Mouse (Mus musculus): Measurements from ENCODE around the gene Asb16.

Gene Asb16

GRCm38 (mm10) chr11:102268520-102269244 is at the start of gene Asb16:
Gene Asb16, plus strand, starts transcription at chr11:102268743.
- no peak for DNase-seq (ENCODE audit: low spot score in 2 of 2)

DNA sequence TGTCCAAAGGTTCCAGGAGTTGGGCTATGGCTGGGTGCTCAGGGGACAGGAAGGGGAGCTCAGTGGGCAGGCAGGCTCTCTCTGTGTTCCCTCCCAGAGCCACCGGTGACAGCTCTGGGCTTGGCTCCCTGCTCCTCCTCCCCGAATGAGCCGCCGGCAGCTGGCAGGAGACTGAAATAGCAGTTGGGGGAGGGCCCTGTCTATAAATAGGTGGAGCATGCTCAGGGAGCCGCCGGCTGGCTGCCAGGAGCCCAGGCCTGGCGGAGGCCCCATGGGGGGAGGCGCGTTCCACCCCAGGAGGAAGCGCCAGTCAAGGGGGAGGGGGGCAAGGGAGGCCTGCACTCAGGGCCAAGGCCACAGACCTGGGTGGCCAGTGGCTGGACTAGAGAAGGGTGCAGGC is 49.8 kb upstream of the Asb16 start:
- peak; percentile 97 to 98 for DNase-seq (ENCODE audit: low spot score in 2 of 2)

GRCm38 (mm10) chr11:102219247-102219993 is 49.1 kb upstream of the Asb16 start:
- peak in 1 of 2 experiments; percentile 39 for DNase-seq (ENCODE audit: low spot score in 2 of 2)

GRCm38 (mm10) chr11:102219994-102220346 is 48.6 kb upstream of the Asb16 start:
- peak; percentile 83 to 87 for DNase-seq (ENCODE audit: low spot score in 2 of 2)

DNA sequence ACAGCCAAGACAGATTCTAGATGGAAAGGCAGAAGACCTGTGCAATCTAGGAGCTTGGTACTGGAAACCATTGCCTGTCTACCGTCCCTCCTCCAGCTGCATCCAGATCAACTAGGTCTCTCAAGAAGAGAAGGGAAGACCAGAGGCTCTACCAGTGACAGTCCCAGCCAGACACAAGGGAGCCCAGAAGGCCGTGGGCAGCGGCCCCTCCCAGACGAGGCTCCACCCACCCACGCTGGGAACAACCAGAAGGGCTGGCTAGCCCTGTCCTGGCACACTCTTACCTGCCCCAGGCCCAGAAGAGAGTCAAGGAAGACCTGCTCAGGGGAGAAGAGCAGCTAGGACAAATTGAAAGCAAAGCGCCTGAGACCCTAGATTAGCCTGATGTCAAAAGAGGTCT is 48.1 kb upstream of the Asb16 start:
- peak in 1 of 2 experiments; percentile 12 for DNase-seq (ENCODE audit: low spot score in 2 of 2)

- DNase-seq (ENCODE audit: low spot score in 2 of 2): no peak
These were observed 47.1 kb upstream of the Asb16 start for GRCm38 (mm10) chr11:102221243-102221953.

DNA sequence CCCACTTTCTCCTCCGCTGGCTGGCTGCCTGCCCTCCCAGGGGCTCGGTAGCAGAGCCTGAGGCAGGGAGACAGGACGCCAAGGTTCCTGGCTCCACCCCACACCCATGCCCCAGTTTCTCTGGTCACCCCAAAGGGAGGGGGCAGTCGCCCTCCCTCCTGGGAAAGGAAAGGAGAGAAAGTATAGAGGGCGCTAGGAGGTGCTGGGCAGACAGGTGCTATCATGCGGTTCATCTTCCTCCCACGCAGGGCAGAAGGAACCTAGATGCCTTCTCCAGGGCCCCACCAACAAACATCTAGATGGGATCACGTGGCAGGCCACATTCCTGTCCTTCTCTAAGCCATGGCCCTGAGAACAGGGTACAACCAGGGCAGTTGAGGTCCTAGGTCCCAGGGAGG is 46.6 kb upstream of the Asb16 start:
- no peak for DNase-seq (ENCODE audit: low spot score in 2 of 2)

GRCm38 (mm10) chr11:102223166-102223565 is 45.4 kb upstream of the Asb16 start:
- DNase-seq (ENCODE audit: low spot score in 2 of 2): no peak

GRCm38 (mm10) chr11:102224686-102225085 is 43.9 kb upstream of the Asb16 start:
- DNase-seq (ENCODE audit: low spot score in 2 of 2): peak in 1 of 2 experiments; percentile 57

DNA sequence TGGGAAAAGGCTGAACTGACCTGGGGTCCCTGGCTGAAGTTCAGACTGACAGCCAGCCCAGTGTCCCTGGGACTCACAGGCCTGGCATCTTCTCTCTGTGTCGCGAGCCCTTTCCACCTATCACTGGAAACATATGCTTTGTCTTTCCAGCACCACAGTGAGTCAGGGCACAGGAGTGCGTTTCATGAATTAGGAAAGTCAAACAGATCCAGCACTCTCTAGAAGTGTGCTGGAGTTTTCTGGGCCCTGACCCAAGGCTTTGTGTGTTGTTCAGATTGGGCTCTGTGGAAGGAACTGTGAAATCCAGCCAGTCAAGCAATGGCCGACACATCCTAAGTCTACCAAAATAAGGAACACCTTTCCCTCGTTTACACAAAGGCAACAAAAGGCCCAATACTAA is 43.3 kb upstream of the Asb16 start:
- no peak for DNase-seq (ENCODE audit: low spot score in 2 of 2)

DNA sequence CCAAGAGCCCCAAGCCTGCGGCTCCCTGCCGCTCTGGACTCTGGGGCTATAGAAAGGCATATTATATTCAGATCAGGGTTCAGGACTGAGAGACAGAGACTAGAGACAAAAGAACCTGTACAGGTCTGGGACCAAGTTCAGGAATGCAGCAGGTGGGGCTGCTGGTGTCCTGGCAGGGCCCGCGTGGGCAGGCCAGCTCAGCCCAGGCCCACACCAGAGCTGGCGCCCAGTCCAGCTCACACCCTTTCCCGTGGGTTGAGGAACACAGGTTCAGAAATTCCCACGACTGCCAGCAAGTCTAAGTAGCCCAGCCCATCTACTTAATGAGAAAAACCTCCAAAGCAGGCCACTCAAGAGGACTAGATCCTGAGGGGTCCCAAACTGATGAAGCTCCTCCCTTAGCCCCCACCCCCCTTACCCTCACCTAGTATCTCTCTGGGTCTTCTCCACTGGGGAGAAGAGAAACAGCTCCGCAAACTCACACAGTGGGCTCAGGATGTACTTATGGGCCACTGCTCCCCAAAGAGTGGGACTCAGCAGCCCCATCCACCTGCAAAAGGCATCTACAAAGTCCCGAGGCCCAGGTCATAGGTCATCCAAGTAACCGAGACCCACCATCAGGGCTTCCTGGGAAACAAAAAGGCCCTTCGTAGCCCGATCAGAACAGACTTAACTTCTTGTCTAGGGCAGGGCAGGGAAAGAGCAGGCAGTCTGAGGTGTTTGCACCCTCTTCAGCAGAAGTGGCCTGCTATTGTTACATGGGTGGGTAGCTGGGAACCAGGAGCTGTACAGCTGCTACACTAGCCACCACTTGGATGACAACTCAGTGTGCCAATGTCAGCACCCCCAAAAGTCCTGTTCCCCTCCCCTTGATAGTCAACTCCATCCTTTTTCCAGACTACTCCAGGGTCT is 42.2 kb upstream of the Asb16 start:
- no peak for DNase-seq (ENCODE audit: low spot score in 2 of 2)

DNA sequence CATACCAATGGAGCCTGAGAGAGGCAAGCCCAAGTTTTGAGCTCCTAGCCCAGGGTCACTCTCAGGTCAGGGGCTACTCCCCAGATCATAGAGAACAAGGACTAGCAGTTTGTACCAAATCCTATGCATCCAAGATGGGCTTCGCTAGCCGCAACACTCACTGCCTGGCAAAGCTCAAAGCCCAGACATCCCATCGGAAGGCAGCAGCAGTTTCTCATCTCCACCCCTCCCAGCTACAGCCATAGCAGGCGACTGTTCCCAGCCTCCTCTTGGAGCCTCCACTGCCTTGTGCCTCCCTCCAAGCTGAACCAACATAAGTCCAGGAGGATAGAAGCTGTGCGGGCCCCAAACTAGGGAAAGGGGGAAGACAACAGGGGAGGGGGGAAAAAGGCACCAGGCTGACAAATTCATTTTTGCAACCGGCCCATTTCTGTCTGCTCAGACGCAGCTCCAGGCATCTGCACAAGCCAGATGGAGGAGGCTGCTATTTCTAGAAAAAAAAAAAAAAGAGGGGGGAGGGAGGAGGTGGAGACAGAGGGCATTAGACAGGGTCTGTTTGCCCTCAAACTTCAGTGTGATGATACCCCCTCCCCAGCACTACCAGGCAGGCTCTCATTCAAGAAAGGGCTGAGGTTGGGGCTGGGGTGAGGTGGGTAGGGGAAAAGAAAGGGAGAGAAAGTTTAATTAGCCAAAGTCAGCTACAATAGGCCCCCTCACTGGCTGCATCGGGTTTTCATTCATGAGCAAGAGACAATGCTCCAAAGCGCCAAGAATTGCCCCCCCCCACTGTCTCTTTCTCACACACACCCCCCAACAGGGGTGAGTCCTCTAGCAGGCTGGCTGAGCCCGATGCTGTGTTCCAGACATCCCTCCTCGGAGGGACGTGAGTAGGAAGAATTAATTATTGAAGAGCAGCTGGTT is 41.0 kb upstream of the Asb16 start:
- DNase-seq (ENCODE audit: low spot score in 2 of 2): no peak

GRCm38 (mm10) chr11:102228191-102228545 is 40.4 kb upstream of the Asb16 start:
- DNase-seq (ENCODE audit: low spot score in 2 of 2): no peak

DNA sequence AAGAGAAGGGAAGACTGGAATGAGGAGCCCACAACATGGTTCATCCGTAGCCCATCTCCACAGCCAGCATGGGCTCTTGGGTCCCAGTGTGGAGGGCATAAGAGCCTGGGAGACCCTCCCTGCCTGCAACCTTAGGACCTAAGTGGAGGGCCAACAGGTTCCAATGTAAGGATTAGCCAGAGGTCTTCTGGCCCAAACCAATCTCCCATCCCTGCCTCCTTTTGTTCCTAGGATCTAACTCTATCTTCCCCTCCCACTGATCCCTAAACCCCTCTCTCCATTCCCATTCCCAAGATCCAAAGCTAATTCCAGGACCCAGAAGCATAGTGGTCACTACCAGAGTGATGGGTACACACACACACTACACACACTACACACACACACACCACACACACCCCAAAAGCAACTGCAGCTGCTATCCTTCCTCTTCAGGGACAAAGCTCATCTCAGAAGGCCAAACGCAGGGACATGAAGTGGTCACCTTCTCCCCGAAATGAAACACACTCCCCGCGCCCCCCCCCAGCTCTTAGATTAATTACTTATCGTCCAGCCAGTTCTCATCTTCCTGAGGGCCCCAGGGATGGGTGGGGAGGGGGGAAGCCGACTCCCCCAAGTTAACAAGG is 39.8 kb upstream of the Asb16 start:
- DNase-seq (ENCODE audit: low spot score in 2 of 2): no peak

DNA sequence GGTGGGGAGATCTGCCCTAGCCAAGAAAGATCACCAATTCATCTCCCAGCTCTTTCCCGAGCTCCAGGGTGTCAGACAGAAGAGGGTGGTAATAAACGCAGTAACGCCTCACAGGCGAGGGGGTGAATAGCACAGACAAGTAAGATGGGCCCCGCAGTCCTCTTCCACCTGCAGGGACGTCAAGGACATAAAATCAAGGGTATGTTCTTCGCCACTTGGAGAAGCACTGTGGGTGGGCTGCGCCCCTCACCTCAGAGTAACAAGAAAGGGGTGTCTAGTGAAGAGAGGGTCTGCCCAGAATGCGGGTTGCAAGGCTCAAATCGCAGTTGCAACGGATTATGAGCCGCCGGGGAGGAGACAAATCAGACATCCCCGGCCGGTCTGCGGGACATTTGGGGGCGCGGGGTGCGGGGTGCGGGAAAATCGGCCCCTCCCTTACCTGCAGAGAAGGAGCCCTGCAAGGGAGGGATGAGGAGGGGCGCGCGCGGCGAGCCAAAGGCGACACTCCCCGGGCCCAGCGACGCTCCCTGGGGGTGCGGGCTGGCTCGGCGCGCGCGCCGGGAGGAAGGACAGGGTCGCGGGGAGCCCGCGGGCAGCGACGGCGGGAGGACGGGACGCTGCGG is 39.1 kb upstream of the Asb16 start:
- DNase-seq (ENCODE audit: low spot score in 2 of 2): no peak

DNA sequence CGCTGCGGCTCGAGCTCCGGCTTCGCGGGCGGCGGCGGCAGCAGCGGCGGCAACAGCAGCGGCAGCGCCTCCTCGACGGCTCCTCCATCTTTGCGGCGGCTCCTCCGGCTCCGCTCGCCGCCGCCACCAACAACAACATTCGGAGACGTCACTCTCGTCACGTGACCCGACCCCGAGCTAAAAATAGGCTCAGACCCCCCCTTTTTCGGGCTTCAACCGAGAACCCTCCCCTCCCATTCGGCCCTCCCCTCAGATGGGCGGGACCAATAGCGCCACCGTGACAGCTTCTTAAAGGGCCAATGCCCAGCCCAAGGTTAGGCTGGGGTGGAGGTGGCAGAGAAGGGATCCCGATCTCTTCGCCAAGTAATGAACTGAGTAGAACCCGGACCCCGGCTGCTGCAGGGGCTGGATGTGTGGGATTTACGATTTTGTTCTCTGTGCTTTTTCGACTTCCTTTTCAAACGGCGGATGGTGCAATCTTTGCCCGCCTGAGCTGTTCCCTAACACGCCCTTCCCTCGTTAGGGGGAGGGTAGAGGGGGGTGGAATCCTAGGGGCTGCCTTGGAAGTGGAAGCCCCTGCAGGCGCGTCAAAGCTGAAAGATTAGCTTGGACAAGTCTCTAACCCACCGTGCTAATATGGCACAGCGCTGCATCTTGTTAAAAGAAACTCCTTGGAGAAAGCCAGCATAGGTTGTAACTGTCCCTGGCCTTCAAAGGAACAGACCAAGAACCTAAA is 38.4 kb upstream of the Asb16 start, which contains the start of gene Hdac5:
Gene Hdac5 (minus strand): TSS at position 161 of the 736 bp plus-strand sequence.
- DNase-seq (ENCODE audit: low spot score in 2 of 2): peak; percentile 98 to 99

DNA sequence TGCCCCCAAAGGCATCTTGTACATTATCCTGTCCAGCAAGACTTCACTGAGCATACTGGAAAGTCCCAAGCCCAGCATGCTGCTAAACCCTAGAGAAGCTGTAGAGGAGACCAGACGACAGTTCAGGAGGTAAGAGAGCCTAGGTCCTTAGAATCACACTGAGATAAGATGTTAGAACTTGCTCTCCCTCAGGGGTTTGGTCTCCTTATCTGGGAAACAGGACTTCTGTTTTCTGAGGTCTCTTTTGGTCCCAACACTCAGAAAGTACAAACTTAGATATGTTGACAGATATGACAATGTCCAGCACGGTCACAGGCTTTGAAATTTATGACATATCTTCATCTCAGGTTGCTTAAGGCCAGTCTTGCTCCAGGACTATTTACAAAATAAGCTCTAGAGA is 32.5 kb upstream of the Asb16 start:
- no peak for DNase-seq (ENCODE audit: low spot score in 2 of 2)

DNA sequence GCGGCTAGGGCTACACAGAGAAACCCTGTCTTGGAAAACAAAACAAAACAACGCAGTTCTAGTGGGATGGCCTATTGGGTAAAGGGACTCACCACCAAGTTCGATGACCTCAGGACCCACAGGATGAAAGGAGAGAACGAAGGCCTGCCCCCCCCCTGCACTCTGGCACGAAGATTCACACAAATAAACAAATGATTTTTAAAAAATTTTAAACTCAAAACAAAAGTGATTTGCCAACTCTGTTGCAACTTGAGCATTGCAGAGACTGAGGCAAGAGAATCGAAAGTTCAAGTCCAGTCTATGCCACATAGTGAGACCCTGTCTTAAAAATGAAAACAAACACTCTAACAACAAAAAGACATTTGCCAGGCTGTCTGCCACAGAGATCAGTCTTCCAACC is 27.9 kb upstream of the Asb16 start:
- no peak for DNase-seq (ENCODE audit: low spot score in 2 of 2)

DNA sequence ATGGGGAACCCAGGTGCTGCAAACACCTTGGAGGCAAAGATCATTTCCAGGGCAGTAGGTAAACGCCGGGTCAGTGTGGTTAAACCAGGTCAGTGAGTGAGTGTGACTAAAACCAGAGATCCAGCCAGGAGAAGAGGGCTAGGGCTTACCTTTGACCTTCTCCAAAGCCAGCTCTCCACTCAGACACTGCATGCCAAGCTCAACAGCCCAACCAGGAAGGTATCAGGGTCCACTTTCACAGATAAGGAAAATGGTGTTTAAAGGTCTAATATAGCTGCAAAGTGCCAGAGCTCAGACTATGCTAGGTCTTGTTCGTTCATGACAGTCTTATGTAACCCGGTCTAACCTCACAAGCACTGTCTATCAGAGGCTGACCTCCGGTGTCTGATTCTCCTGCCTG is 27.3 kb upstream of the Asb16 start:
- no peak for DNase-seq (ENCODE audit: low spot score in 2 of 2)
